Mouse (Mus musculus): ENCODE results near the gene Lyg1. TPM values are rescaled to one million over a fixed set of nuclear protein-coding genes. Genes with fewer than 3 reads are reported as not detected.

The Lyg1 gene
- total and polyA plus RNA-seq, 2 experiments from 2014 or later: not detected

DNA sequence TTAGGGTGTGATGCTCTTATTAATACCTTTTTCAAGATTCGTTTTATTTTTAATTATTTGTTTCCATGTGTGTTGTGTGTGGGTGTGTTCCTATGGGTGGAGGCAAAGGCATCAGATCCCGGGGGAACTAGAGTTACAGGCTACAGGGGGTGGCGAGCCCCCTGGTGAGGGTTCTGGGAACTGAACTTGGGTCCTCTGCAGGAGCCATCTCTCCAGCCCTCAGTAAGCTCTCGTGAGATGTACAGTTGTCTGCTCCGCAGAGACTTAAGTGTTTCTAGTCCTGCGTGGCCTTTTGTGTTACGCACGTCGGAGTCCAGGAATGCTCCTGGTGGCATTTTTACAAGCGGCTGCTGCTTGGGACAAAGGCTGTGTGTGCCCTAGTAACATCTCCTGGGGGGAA is 8.0 kb upstream of the Lyg1 start:
- H3K27me3 ChIP-seq (ENCODE audit: insufficient read depth, low read length): no peaks in the 10 kb centered on the region
- DNase-seq (ENCODE audit: low spot score): no peak
- no peak for TF ChIP-seq CTCF (IDR thresholded peaks at IDR 0.05)
- H3K9ac ChIP-seq (replicated peaks; ENCODE audit: low read length, poor library complexity, severe bottlenecking): no peak overlapping the region
- no peaks in the 10 kb centered on the region for H3K36me3 ChIP-seq (ENCODE audit: insufficient read depth, low read length)
- ATAC-seq (ENCODE audit: low FRiP score): no peak
- no peaks in the 10 kb centered on the region for H3K9me3 ChIP-seq (ENCODE audit: low read length)
- H3K4me1 ChIP-seq (ENCODE audit: insufficient read depth, low read length): no peaks in the 10 kb centered on the region
- no peak overlapping the region for H3K4me3 ChIP-seq (ENCODE audit: low read depth, low read length)
- no peak overlapping the region for H3K4me2 ChIP-seq (ENCODE audit: low read depth, low read length, poor library complexity, severe bottlenecking)
- H3K27ac ChIP-seq (ENCODE audit: low read depth, low read length): no peak overlapping the region
- WGBS: 63% methylated on average over 10 of the region's 10 CpGs

- DNase-seq (ENCODE audit: low spot score) (peak; percentile 60), ATAC-seq (ENCODE audit: low FRiP score) (no peak)
- Histone ChIP-seq H3K4me1 (ENCODE audit: insufficient read depth, low read length) (no peaks in the 10 kb centered on the region), H3K9ac (replicated peaks; ENCODE audit: low read length, poor library complexity, severe bottlenecking) (no peak overlapping the region), H3K4me3 (ENCODE audit: low read depth, low read length) (no peak overlapping the region), H3K4me2 (ENCODE audit: low read depth, low read length, poor library complexity, severe bottlenecking) (no peak overlapping the region), H3K27me3 (ENCODE audit: insufficient read depth, low read length) (no peaks in the 10 kb centered on the region), H3K27ac (ENCODE audit: low read depth, low read length) (no peak overlapping the region), H3K9me3 (ENCODE audit: low read length) (no peaks in the 10 kb centered on the region), H3K36me3 (ENCODE audit: insufficient read depth, low read length) (no peaks in the 10 kb centered on the region)
- no peak for TF ChIP-seq CTCF (IDR thresholded peaks at IDR 0.05)
- 58% methylated on average over 5 of the region's 5 CpGs for WGBS
Observed at GRCm38 (mm10) chr1:37959486-37959885, 1.9 kb upstream of the Lyg1 start.

DNA sequence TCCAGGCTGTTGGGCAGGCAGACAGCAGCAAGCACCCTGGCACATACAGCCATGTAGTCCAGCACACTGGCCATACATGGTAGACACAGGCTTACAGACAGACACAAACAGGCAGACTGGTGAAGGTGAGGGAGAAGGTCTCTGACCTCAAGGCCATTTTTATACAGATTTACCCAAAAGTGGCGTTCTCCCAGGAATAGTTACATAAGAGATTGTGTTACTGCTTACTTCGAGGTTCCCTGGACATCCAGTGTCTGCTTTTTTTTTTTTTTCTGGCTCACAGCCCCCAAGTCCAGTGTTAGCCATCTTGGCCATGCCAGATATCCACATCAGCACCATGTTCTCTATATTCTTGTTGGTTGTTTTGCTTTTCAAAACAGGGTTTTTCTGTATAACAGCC is 957 bp upstream of the Lyg1 start:
- Histone ChIP-seq H3K27ac (ENCODE audit: low read depth, low read length) (no peak overlapping the region), H3K4me2 (ENCODE audit: low read depth, low read length, poor library complexity, severe bottlenecking) (no peak overlapping the region), H3K4me3 (ENCODE audit: low read depth, low read length) (no peak overlapping the region), H3K27me3 (ENCODE audit: insufficient read depth, low read length) (no peaks in the 10 kb centered on the region), H3K9me3 (ENCODE audit: low read length) (no peaks in the 10 kb centered on the region), H3K9ac (replicated peaks; ENCODE audit: low read length, poor library complexity, severe bottlenecking) (no peak overlapping the region), H3K36me3 (ENCODE audit: insufficient read depth, low read length) (no peaks in the 10 kb centered on the region), H3K4me1 (ENCODE audit: insufficient read depth, low read length) (no peaks in the 10 kb centered on the region)
- 81% methylated on average over 2 of the region's 2 CpGs for WGBS
- ATAC-seq (ENCODE audit: low FRiP score) (no peak), DNase-seq (ENCODE audit: low spot score) (no peak)
- no peak for TF ChIP-seq CTCF (IDR thresholded peaks at IDR 0.05)

DNA sequence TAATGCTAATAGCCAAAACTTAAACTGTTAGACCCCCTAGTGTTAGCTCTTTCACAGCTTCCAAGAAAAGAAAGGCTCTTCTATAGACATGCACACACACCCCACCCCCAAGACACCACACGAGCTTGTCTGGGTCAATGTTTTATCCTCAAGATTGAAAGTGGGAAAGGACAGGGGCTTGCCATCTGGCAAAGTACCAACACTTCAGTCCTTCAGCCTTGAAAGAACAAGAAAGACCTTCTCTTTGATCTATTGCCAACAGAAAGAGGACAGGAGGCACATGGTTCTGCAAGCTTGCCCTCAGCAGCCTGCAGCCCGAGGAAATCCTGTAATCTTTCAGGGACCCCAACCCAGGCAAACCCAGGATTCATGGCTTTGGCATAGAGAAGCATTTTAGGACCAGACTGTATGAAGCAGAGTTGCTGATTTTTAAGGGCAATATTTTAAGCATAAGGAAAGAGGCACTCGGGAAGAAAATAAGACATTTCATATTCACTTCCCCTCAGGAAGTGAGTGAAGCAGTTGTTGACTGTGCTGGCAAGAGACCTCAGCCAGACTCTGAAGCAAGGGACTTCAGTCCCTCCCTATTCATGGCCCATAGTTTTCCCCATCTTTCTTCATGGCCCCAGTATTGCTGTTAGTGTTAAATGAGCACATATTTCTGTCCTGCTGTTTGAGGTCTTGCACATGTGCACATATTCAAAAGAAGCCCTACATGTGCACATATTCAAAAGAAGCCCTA is 698 bp downstream of the Lyg1 start:
- Histone ChIP-seq H3K36me3 (ENCODE audit: insufficient read depth, low read length) (no peaks in the 10 kb centered on the region), H3K4me2 (ENCODE audit: low read depth, low read length, poor library complexity, severe bottlenecking) (no peak overlapping the region), H3K9ac (replicated peaks; ENCODE audit: low read length, poor library complexity, severe bottlenecking) (no peak overlapping the region), H3K27me3 (ENCODE audit: insufficient read depth, low read length) (no peaks in the 10 kb centered on the region), H3K27ac (ENCODE audit: low read depth, low read length) (no peak overlapping the region), H3K9me3 (ENCODE audit: low read length) (no peaks in the 10 kb centered on the region), H3K4me1 (ENCODE audit: insufficient read depth, low read length) (no peaks in the 10 kb centered on the region), H3K4me3 (ENCODE audit: low read depth, low read length) (no peak overlapping the region)
- DNase-seq (ENCODE audit: low spot score) (peak; percentile 82), ATAC-seq (ENCODE audit: low FRiP score) (no peak)
- no peak for TF ChIP-seq CTCF (IDR thresholded peaks at IDR 0.05)
- 26% methylated on average over 3 of the region's 3 CpGs for WGBS

GRCm38 (mm10) chr1:37955251-37955650 is 2.3 kb downstream of the Lyg1 start:
- H3K9me3 ChIP-seq (ENCODE audit: low read length): no peaks in the 10 kb centered on the region
- 88% methylated on average over 2 of the region's 2 CpGs for WGBS
- ATAC-seq (ENCODE audit: low FRiP score) (no peak), DNase-seq (ENCODE audit: low spot score) (no peak)
- H3K27me3 ChIP-seq (ENCODE audit: insufficient read depth, low read length): no peaks in the 10 kb centered on the region
- no peak overlapping the region for H3K4me2 ChIP-seq (ENCODE audit: low read depth, low read length, poor library complexity, severe bottlenecking)
- no peak overlapping the region for H3K4me3 ChIP-seq (ENCODE audit: low read depth, low read length)
- H3K27ac ChIP-seq (ENCODE audit: low read depth, low read length): no peak overlapping the region
- TF ChIP-seq CTCF (IDR thresholded peaks at IDR 0.05): no peak
- no peaks in the 10 kb centered on the region for H3K4me1 ChIP-seq (ENCODE audit: insufficient read depth, low read length)
- no peak overlapping the region for H3K9ac ChIP-seq (replicated peaks; ENCODE audit: low read length, poor library complexity, severe bottlenecking)
- no peaks in the 10 kb centered on the region for H3K36me3 ChIP-seq (ENCODE audit: insufficient read depth, low read length)

DNA sequence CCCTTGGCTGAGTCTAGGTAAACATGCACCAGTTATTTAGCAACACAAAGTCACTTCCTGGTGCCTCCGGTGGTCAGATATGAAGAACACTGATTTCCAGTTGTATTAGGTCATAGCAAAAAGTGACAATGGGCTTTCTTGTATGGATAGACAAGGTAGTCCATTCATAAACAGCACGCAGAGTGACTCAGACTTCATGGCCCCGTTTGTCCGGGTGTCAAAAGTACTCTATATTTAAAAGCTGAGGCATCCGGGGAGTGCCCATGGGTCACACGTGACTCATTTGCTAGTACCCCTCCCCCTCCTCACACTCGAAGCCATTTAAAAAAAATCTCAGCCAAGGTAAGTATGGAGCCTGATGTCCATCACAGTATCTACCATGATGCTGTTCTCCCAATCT is 2.8 kb downstream of the Lyg1 start:
- Histone ChIP-seq H3K4me2 (ENCODE audit: low read depth, low read length, poor library complexity, severe bottlenecking) (no peak overlapping the region), H3K9me3 (ENCODE audit: low read length) (no peaks in the 10 kb centered on the region), H3K27ac (ENCODE audit: low read depth, low read length) (no peak overlapping the region), H3K9ac (replicated peaks; ENCODE audit: low read length, poor library complexity, severe bottlenecking) (no peak overlapping the region), H3K4me1 (ENCODE audit: insufficient read depth, low read length) (no peaks in the 10 kb centered on the region), H3K27me3 (ENCODE audit: insufficient read depth, low read length) (no peaks in the 10 kb centered on the region), H3K4me3 (ENCODE audit: low read depth, low read length) (no peak overlapping the region), H3K36me3 (ENCODE audit: insufficient read depth, low read length) (no peaks in the 10 kb centered on the region)
- WGBS: 85% methylated on average over 7 of the region's 7 CpGs
- DNase-seq (ENCODE audit: low spot score) (no peak), ATAC-seq (ENCODE audit: low FRiP score) (no peak)
- no peak for TF ChIP-seq CTCF (IDR thresholded peaks at IDR 0.05)

Data from midbrain, postnatal 0 days (tissue).